Mouse (Mus musculus) midbrain, embryonic 14.5 days (tissue): ENCODE measurements around the gene Dao. TPM values are rescaled to one million over a fixed set of nuclear protein-coding genes. Genes with fewer than 3 reads are reported as not detected.

Experiments
- ATAC-seq: fragments of 200-750 bp; cut with Nextera tagmentation; 2 replicates; pipeline ENCODE4 v1.8.0; 2017; ENCODE audit warnings: moderate number of reproducible peaks, moderate library complexity; ENCODE audit not compliant: low FRiP score, low TSS enrichment
- DNase-seq: peaks from one replicate; pipeline ENCODE4 v3.0.0-alpha.2; 2015
- H3K27ac ChIP-seq: fragments of 300-500 bp; sonication (generic); replicated peaks from 2 replicates; pipeline ENCODE4 v1.5.1; 2014; ENCODE audit warnings: mild to moderate bottlenecking, low read depth, low read length, moderate library complexity
- H3K27me3 ChIP-seq: fragments of 300-500 bp; sonication (generic); 2 replicates; pipeline ENCODE4 v1.6.1; 2014; ENCODE audit warnings: low read length, control low read depth, mixed read lengths; ENCODE audit not compliant: control insufficient read depth, insufficient read depth
- H3K36me3 ChIP-seq: fragments of 300-500 bp; sonication (generic); 2 replicates; pipeline ENCODE4 v1.6.1; 2014; ENCODE audit warnings: low read length, control low read depth; ENCODE audit not compliant: control insufficient read depth, insufficient read depth
- H3K4me1 ChIP-seq: fragments of 300-500 bp; sonication (generic); 2 replicates; pipeline ENCODE4 v1.6.1; 2014; ENCODE audit warnings: mild to moderate bottlenecking, antibody characterized with exemption, low read length, control low read depth; ENCODE audit not compliant: control insufficient read depth, insufficient read depth
- H3K4me2 ChIP-seq: fragments of 300-500 bp; sonication (generic); 2 replicates; pipeline ENCODE4 v1.6.1; 2014; ENCODE audit warnings: mild to moderate bottlenecking, low read length, moderate library complexity
- H3K4me3 ChIP-seq: fragments of 300-500 bp; sonication (generic); replicated peaks from 2 replicates; pipeline ENCODE4 v1.5.1; 2014; ENCODE audit warnings: low read depth, low read length
- H3K9ac ChIP-seq: fragments of 300-500 bp; sonication (generic); replicated peaks from 2 replicates; pipeline ENCODE4 v1.6.1; 2014; ENCODE audit warnings: mild to moderate bottlenecking, low read length, moderate library complexity
- H3K9me3 ChIP-seq: fragments of 300-500 bp; sonication (generic); 2 replicates; pipeline ENCODE4 v1.6.1; 2016; ENCODE audit warnings: low read length, control low read depth, mixed read lengths; ENCODE audit not compliant: control insufficient read depth
- WGBS: fragments of 180-500 bp; shearing (Covaris S2); extraction: QIAGEN DNeasy Blood & Tissue Kit; methylation state at CpG from one replicate; pipeline ENCODE4 v1.1.7; 2014; 5-methylcytosine and 5-hydroxymethylcytosine counted together
- polyA plus RNA-seq: library from polyadenylated mRNA; unstranded; fragments of >200 nt; fragmentation: Nextera tagmentation; extraction: Ambion mirVana; gene quantifications from 2 replicates; pipeline ENCODE4 v1.2.1, GENCODE M21; 2014

The Dao gene
- polyA plus RNA-seq, 1 experiment from 2014 or later: not detected

DNA sequence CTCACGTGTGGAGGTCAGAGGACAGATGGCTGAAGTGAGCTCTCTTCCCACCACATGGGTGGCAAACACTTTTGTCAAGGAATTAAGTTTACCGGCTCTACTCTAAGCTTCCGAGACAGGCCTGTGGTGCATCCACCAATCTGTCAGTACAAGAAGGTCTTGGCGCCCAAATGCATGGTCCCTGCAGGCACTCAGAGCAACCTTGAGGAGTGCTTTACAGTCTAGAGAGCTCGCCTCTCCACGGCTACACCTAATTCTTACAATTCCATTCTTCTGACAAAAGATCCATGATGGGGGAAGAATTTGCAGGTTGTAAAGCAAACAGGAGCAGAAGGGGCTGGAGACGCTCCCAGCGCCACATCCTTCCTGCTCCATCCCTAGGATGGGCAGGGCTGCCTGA lies 26.9 kb upstream of the Dao start:
- Histone ChIP-seq H3K9ac (no peak overlapping the region), H3K4me1 (peaks cover 26% of the 10 kb centered on the region), H3K4me3 (no peak overlapping the region), H3K9me3 (no peaks in the 10 kb centered on the region), H3K36me3 (peaks cover 23% of the 10 kb centered on the region; the same call in 1 of the 2 replicates), H3K27me3 (no peaks in the 10 kb centered on the region), H3K4me2 (no peak overlapping the region), H3K27ac (no peak overlapping the region)
- ATAC-seq (no peak), DNase-seq (no peak)
- 88% methylated on average over 8 of the region's 8 CpGs for WGBS

DNA sequence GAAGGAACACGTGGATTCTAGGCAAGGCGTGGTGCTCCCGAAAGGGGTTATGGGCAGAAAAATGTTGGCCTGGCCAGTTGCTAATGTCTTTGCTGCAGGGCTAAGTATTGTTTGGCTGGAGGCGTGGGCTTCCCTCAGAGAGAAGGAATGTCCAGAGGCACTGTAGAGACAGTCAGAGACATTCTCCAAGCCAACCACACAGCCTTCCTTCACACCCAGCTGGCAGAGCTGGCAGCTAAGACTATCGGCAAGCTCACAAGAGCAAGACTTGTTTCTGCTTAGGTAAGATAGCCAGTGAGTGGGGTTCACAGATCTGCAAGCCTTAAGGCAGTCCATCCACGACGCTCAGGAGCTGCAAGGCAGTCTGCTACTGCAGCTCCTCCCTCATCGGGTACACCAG lies 26.2 kb upstream of the Dao start:
- WGBS: 85% methylated on average over 8 of the region's 8 CpGs
- Histone ChIP-seq H3K9ac (no peak overlapping the region), H3K27me3 (no peaks in the 10 kb centered on the region), H3K36me3 (peaks cover 23% of the 10 kb centered on the region; the same call in 1 of the 2 replicates), H3K4me3 (no peak overlapping the region), H3K4me2 (no peak overlapping the region), H3K9me3 (no peaks in the 10 kb centered on the region), H3K4me1 (peaks cover 26% of the 10 kb centered on the region), H3K27ac (no peak overlapping the region)
- DNase-seq: no peak
- no peak for ATAC-seq

DNA sequence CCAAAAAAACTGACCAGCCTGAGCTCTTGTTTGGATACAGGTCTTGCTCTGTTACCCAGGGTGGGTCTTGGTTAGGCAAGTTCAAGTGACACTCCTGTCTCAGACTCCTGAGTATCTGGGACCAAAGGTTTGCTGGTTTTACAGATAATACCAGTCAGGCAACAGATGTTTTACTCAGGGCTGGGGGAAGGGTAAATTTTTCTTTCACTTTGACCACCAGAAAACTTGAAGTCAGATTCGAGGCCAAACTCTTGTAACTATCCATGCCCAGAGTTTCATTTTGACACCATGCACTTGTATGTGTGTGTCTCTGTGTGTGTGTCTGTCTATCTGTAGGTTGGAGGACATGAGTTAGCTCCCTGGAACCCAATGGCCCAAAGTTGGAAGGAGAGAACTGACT lies 23.0 kb upstream of the Dao start:
- H3K27ac ChIP-seq: no peak overlapping the region
- H3K36me3 ChIP-seq: peaks cover 27% of the 10 kb centered on the region; the same call in 1 of the 2 replicates
- peaks cover 2% of the 10 kb centered on the region; the same call in 1 of the 2 replicates for H3K4me1 ChIP-seq
- H3K9ac ChIP-seq: no peak overlapping the region
- H3K27me3 ChIP-seq: no peaks in the 10 kb centered on the region
- H3K4me2 ChIP-seq: no peak overlapping the region
- no peaks in the 10 kb centered on the region for H3K9me3 ChIP-seq
- no peak overlapping the region for H3K4me3 ChIP-seq
- DNase-seq: no peak
- no peak for ATAC-seq
- WGBS: 84% methylated on average over 1 of the region's 1 CpGs

GRCm38 (mm10) chr5:113981171-113981570 lies 22.3 kb upstream of the Dao start:
- H3K4me2 ChIP-seq: no peak overlapping the region
- DNase-seq (no peak), ATAC-seq (no peak)
- peaks cover 31% of the 10 kb centered on the region; the same call in 1 of the 2 replicates for H3K36me3 ChIP-seq
- H3K9ac ChIP-seq: no peak overlapping the region
- no peaks in the 10 kb centered on the region for H3K4me1 ChIP-seq
- 90% methylated on average over 6 of the region's 6 CpGs for WGBS
- H3K27me3 ChIP-seq: no peaks in the 10 kb centered on the region
- no peak overlapping the region for H3K27ac ChIP-seq
- H3K9me3 ChIP-seq: no peaks in the 10 kb centered on the region
- H3K4me3 ChIP-seq: no peak overlapping the region

DNA sequence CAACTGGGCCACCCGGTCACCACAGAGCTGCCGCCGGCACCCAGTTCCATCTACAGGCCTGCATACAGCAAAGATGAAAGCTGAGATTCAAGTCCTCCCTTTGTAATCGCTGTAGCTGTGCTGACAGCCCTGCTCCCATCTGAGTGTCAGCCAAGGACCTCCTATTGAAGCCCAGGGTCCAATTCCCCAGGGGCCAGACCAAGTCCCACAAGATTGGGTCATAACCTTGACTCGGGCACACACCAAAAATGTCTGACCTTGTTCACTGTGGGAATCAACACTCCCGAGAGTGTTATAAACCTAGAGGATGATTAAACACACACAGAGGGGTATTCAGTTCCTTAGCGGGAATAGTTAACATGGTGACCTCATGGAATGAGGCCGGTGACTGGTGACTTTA lies 21.7 kb upstream of the Dao start:
- Histone ChIP-seq H3K9ac (no peak overlapping the region), H3K4me3 (no peak overlapping the region), H3K9me3 (no peaks in the 10 kb centered on the region), H3K4me1 (no peaks in the 10 kb centered on the region), H3K27ac (no peak overlapping the region), H3K4me2 (no peak overlapping the region), H3K36me3 (peaks cover 28% of the 10 kb centered on the region; the same call in 1 of the 2 replicates), H3K27me3 (no peaks in the 10 kb centered on the region)
- no peak for ATAC-seq
- DNase-seq: no peak
- 84% methylated on average over 8 of the region's 8 CpGs for WGBS

GRCm38 (mm10) chr5:113983541-113983940 lies 20.0 kb upstream of the Dao start:
- no peak overlapping the region for H3K4me3 ChIP-seq
- no peaks in the 10 kb centered on the region for H3K9me3 ChIP-seq
- H3K36me3 ChIP-seq: peaks cover 16% of the 10 kb centered on the region; the same call in 1 of the 2 replicates
- H3K27ac ChIP-seq: no peak overlapping the region
- H3K4me2 ChIP-seq: no peak overlapping the region
- no peak overlapping the region for H3K9ac ChIP-seq
- no peaks in the 10 kb centered on the region for H3K4me1 ChIP-seq
- no peaks in the 10 kb centered on the region for H3K27me3 ChIP-seq
- no peak for ATAC-seq
- no peak for DNase-seq
- 75% methylated on average over 6 of the region's 6 CpGs for WGBS

DNA sequence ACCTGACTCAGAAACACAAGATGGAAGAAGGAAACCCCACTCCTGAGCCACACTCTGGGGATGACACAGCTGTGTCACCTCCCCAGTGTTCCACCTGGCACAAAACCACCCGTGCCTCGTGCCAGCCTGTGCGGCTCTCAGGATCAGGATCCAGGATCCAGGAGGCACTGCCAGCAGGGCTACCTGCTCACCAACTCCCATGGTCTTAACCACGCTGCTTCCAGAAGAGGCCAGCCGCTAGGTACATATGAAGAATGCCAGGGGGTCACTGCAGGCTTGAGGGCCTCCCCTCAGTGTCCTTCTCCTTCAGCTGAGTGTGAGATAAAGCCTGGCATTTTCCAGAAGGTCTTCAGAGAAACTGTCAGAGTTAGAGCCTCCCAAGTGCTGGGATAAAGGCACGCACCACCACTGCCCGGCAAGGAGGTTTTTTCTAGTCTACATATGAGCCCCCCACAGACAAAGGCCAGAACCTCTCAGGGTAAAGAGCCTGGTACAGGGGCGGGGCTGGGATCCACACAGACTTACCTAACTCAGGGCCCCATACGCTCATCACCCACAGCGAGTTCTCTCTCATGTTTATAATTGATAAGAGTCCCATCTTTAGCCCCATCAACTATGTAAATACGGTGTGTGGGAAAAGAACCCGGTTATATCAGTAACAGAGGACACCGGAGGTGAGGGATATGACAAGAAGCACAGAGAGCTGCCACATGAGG lies 19.3 kb upstream of the Dao start:
- ATAC-seq: no peak
- Histone ChIP-seq H3K27ac (no peak overlapping the region), H3K4me2 (no peak overlapping the region), H3K27me3 (no peaks in the 10 kb centered on the region), H3K4me3 (no peak overlapping the region), H3K9ac (no peak overlapping the region), H3K36me3 (peaks cover 20% of the 10 kb centered on the region; the same call in 1 of the 2 replicates), H3K9me3 (no peaks in the 10 kb centered on the region), H3K4me1 (no peaks in the 10 kb centered on the region)
- DNase-seq: no peak
- WGBS: 90% methylated on average over 13 of the region's 13 CpGs

- H3K36me3 ChIP-seq: peaks cover 20% of the 10 kb centered on the region; the same call in 1 of the 2 replicates
- no peak for DNase-seq
- no peak overlapping the region for H3K27ac ChIP-seq
- ATAC-seq: no peak
- no peak overlapping the region for H3K4me2 ChIP-seq
- WGBS: 80% methylated on average over 2 of the region's 2 CpGs
- H3K9ac ChIP-seq: no peak overlapping the region
- no peak overlapping the region for H3K4me3 ChIP-seq
- peaks cover 5% of the 10 kb centered on the region; the same call in 1 of the 2 replicates for H3K4me1 ChIP-seq
- H3K27me3 ChIP-seq: no peaks in the 10 kb centered on the region
- H3K9me3 ChIP-seq: no peaks in the 10 kb centered on the region
Measured at GRCm38 (mm10) chr5:113985737-113986136, 17.8 kb upstream of the Dao start.
